Mouse (Mus musculus) heart, postnatal 0 days (tissue): Measurements from ENCODE around the gene Elfn1.

ENCODE experiments used
- CTCF ChIP-seq: IDR thresholded peaks from 2 replicates; pipeline ENCODE4 v1.5.1; 2016; ENCODE audit warnings: antibody characterized with exemption, control low read depth, low read depth
- EP300 ChIP-seq: IDR thresholded peaks from 2 replicates; pipeline ENCODE4 v1.6.1; 2016; ENCODE audit warnings: antibody characterized with exemption, low read depth

GRCm38 (mm10) chr5:139936431-139936830 is 28.7 kb downstream of the Elfn1 start:
- TF ChIP-seq EP300, result no peak
- TF ChIP-seq CTCF, result no peak
